Mouse (Mus musculus) neural tube, embryonic 10.5 days (tissue): ENCODE measurements around the gene Traf5.

Experiments
- DNase-seq: peaks from one replicate; pipeline ENCODE4 v3.0.0-alpha.2; 2017; ENCODE audit warnings: low spot score; ENCODE audit errors: extremely low spot score

Gene Traf5

GRCm38 (mm10) chr1:191974509-191975405 lies 117.6 kb downstream of the Traf5 start:
- DNase-seq = no peak

DNA sequence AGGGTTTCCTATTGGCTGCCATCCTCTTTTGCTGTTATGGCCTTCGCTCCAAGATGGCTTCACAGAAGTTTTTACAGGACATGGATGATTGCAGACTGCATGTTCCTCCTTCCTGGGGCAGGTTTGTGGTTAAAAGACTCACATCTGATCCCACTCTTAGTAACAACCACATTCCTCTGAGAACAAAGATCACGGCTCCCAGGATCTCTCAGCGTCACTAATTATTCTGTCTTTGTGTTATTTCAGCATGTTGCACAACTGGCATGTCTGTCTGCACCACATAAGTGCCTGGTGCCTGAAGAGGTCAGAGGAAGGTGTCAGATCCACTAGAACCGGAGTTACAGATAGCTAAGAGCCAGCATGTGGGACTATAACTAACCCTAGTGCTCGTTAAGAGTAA lies 122.4 kb downstream of the Traf5 start:
- DNase-seq = no peak

- DNase-seq = peak; percentile 78
Observed at GRCm38 (mm10) chr1:191964773-191965481, 127.4 kb downstream of the Traf5 start.

DNA sequence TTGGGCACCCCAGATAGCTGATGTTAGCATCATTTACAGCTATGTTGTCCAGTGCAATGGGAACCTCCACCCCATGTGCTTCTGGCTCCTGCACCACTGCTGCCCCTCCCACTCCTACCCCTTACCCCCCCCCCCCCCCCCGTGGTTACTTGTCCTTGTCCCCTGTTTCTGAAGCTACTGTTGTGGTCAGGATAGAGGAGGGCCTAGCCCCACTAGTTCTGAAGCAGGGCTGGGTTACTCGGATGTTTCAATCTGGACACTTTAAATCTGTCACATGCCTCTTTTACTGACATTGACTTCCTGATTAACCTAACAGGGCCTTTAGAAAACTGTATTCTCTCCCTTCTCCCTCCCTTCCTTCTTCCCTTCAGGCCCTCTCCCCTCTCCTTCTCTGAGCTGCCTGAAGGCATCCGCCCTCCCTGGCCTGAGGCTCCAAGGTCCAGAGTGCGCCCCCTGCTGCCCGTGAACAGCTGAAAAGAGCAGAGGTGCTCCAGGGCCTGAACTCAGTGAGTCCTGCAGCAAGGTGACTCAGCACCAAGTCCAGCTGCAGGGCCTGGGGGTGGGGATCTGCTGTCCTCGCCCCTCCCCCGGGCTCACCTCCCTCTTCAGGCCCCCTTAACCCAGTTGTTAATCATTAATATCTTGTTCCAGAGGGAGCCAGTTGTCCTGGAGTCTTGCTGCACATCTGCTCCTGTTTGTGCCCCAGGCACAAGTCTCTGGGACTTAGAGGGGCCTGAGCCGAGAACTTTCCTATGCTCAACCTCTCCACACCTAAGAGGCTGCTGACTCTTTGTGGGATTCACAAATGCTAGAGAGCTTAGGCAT lies 128.2 kb downstream of the Traf5 start:
- DNase-seq = peak; percentile 84

DNA sequence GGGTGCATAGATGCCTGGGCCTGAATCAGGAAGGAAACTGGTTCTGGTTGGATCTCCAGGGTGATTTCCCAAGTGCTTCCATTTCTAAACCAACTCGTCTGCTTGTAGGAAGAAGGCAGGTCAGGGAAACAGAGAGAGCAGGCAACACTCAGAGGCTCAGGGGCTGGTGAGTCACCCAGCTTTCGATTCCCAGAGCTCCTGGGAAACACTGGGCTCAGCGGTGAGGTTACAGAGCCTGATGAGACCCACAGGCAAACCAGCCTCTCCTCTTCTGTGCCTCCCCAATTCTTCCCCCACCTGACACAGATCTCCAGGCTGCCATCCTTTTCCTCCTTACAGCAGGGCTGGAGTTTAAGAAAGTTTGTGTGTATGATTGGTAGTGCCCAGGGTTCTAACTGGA lies 128.9 kb downstream of the Traf5 start:
- DNase-seq = no peak

DNA sequence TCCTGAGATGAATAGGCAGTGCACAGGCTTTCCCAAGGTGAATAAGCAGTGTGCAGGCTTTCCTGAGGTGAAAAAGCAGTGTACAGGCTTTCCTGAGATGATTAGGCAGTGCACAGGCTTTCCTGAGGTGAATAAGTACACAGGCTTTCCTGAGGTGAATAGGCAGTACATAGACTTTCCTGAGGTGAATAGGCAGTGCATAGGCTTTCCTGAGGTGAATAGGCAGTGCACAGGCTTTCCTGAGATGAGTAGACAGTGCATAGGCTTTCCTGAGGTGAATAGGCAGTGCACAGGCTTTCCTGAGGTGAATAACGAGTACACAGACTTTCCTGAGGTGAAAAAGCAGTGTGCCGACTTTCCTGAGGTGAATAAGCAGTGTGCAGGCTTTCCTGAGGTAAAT lies 131.4 kb downstream of the Traf5 start:
- no peak for DNase-seq

DNA sequence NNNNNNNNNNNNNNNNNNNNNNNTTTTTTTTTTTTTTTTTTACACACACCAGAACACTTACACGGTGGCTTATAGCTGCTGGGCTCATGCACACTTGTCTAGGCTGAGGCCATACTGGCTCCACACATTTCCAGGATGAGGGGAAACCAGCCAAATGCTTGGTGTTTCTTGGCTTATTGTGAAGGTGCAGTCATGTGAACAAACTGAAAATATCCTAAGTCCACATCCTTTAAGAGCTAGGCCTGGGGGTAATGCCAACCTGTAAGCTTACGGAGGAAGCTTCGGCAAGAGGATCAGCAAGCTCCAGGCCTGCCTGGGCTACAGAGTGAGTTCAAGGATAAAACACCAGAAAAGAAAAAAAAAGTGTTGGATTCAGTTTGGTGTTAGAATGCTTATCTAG lies 135.0 kb downstream of the Traf5 start:
- DNase-seq = no peak

DNA sequence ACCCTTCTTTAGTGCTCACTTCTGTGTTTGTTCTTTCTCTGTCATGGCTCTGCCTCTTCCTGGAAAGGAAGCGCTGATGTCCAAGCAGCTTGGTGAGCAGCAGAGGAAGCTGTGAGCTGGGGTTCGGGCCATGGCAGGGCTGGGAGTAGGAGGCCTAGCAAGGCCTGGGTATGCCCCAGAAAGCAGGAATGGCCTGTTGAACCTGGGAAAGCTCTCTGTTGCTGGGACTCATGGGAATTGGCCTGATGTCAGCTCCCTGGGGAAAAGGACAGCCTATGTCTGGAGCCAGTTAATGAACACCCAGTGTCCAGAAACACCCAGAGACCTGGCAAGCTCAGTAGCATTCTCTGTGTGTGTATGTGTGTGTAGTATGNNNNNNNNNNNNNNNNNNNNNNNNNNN lies 135.5 kb downstream of the Traf5 start:
- DNase-seq = no peak

- no peak for DNase-seq
Observed at GRCm38 (mm10) chr1:191956261-191956660, 136.1 kb downstream of the Traf5 start.

- DNase-seq = no peak
Observed at GRCm38 (mm10) chr1:191955101-191955500, 137.3 kb downstream of the Traf5 start.

GRCm38 (mm10) chr1:191952733-191953335 lies 139.5 kb downstream of the Traf5 start:
- no peak for DNase-seq

GRCm38 (mm10) chr1:191950611-191951010 lies 141.7 kb downstream of the Traf5 start:
- DNase-seq = no peak

DNA sequence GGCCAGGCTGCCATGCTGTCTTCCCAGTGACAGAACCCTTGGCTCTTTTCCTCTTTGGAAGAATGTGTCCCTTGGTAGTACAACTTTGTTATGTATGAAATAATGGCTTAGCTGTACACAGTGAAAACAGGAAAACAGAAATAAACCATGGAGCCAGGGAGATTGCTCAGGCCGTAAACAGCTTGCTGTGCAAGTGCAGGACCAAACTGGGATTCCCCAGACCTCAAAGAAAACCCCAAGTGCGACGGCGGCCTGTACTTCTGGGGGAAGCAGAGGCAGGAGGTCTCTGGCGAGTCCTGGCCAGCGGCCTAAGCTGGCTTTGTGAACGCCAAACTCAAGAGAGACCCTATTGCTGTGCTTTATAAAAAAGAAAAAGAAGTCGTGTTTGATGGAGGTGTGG lies 143.8 kb downstream of the Traf5 start:
- DNase-seq = no peak

- no peak for DNase-seq
Observed at GRCm38 (mm10) chr1:191947796-191948195, 144.6 kb downstream of the Traf5 start.
